Mouse (Mus musculus) kidney, postnatal 25 days (tissue): ENCODE results near the gene Nup50.
A peak's percentile ranks its signal among the peaks of the same experiment; 100 is the strongest.

Source experiments
- DNase-seq, 2 experiments: peaks; one replicate each; pipeline ENCODE4 v3.0.0; 2021; ENCODE audit warnings: mixed read lengths in 2 of 2

Gene Nup50

GRCm38 (mm10) chr15:84953259-84953658 lies 30.0 kb downstream of the Nup50 start:
- DNase-seq = no peak

- DNase-seq = no peak
These were observed 34.6 kb downstream of the Nup50 start for GRCm38 (mm10) chr15:84957851-84958250.

GRCm38 (mm10) chr15:84958331-84958730 lies 35.1 kb downstream of the Nup50 start:
- DNase-seq = no peak

- DNase-seq = no peak
These were observed 36.7 kb downstream of the Nup50 start for GRCm38 (mm10) chr15:84959891-84960290.

- DNase-seq = no peak
These were observed 37.5 kb downstream of the Nup50 start for GRCm38 (mm10) chr15:84960692-84961091.

GRCm38 (mm10) chr15:84962518-84962917 lies 39.3 kb downstream of the Nup50 start:
- DNase-seq = no peak

- DNase-seq = no peak
These were observed 41.6 kb downstream of the Nup50 start for GRCm38 (mm10) chr15:84964771-84965170.

GRCm38 (mm10) chr15:84965575-84966360 lies 42.6 kb downstream of the Nup50 start:
- peak; percentile 65 to 75 for DNase-seq

- no peak for DNase-seq
These were observed 45.3 kb downstream of the Nup50 start for GRCm38 (mm10) chr15:84968534-84968933.

GRCm38 (mm10) chr15:84972860-84973543 lies 49.8 kb downstream of the Nup50 start:
- peak; percentile 86 to 92 for DNase-seq

GRCm38 (mm10) chr15:84973544-84973871 lies 50.3 kb downstream of the Nup50 start:
- no peak for DNase-seq

- peak; percentile 54 to 75 for DNase-seq
These were observed 52.5 kb downstream of the Nup50 start for GRCm38 (mm10) chr15:84975729-84976128.

GRCm38 (mm10) chr15:84981609-84982313 lies 58.5 kb downstream of the Nup50 start:
- DNase-seq = peak in 1 of 2 experiments; percentile 39

GRCm38 (mm10) chr15:84982888-84983287 lies 59.7 kb downstream of the Nup50 start:
- no peak for DNase-seq

GRCm38 (mm10) chr15:84983721-84984120 lies 60.5 kb downstream of the Nup50 start:
- no peak for DNase-seq

- DNase-seq = no peak
These were observed 62.4 kb downstream of the Nup50 start for GRCm38 (mm10) chr15:84985516-84986160.

- DNase-seq = no peak
These were observed 63.2 kb downstream of the Nup50 start for GRCm38 (mm10) chr15:84986171-84987019.

- peak; percentile 46 to 71 for DNase-seq
These were observed 64.0 kb downstream of the Nup50 start for GRCm38 (mm10) chr15:84987020-84987815.

- peak; percentile 96 to 98 for DNase-seq
These were observed 64.9 kb downstream of the Nup50 start, which contains the start of gene 5031439G07Rik for GRCm38 (mm10) chr15:84987874-84988825. Gene 5031439G07Rik, minus strand, starts transcription at chr15:84988551.

GRCm38 (mm10) chr15:84989098-84989497 lies 65.9 kb downstream of the Nup50 start:
- no peak for DNase-seq
